ENCODE assay signal across 29 mouse cellular contexts in the genomic region with DNA sequence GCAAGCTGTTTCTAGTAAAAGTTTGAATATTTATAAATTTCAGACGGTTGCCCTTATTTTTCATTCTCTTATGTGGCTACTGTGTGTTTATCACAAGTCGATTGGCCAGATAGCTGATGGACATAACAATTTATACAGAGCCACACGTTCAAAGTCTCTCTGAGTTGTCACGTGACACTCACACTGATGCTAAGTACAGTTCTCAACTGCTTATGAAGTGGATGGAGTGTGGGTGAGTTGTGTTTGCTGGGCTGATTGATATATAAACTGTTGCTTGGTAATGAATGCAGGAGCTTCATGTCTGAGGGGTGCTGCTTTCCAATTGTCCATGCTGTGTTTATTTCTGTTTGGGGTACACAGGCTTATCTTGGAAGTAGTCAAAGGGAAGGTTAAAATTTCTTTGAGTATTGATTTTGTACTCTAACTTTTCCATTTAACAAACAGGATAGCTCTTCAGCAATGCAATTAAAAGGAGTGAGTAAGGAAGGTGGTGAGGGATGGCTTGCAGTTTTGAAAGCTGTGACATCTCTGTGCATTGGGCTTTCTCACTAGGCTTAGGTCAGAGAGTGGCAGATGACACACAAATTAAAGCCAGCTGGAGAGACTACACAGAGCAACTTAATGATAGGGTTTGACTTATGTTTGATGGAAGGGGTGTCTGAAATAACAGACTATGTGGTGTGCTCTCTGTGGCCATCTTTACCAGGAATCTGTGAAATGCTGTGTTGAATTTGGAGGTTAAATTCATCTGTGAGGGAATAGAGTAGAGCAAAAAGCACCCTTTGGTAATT. TPM values are rescaled to one million over a fixed set of nuclear protein-coding genes. Genes with fewer than 3 reads are reported as not detected.
DNase-seq lines count a peak whose midpoint lies in the region; ATAC-seq and TF ChIP-seq lines count a peak whose summit lies in the region.
"Had no signal": no experiment of that assay in that cellular context is flagged by ENCODE, and none has a peak within 500 bp of the region (broad histone marks: within the 10 kb centered on the region; RNA-seq: fewer than 3 reads in every experiment).

No protein-coding gene starts in this region.

- H3K27ac ChIP-seq in forebrain, postnatal 0 days (ENCODE audit: low read depth, low read length): no peak overlapping the region
- H3K27ac ChIP-seq in forebrain, embryonic 14.5 days (ENCODE audit: low read depth, low read length): no peak overlapping the region
- no peak overlapping the region for H3K27ac ChIP-seq in lung, embryonic 15.5 days
- no peak overlapping the region for H3K27ac ChIP-seq in lung, postnatal 0 days (ENCODE audit: low read length)
- H3K27ac ChIP-seq: embryonic facial prominence, embryonic 12.5 days; embryonic facial prominence, embryonic 15.5 days; forebrain, embryonic 10.5 days; forebrain, embryonic 12.5 days; forebrain, embryonic 15.5 days had no signal

- ATAC-seq in forebrain, postnatal 0 days: peak; percentile 27
- ATAC-seq in forebrain, embryonic 14.5 days: no peak
- peak; percentile 88 for ATAC-seq in lung, embryonic 15.5 days (ENCODE audit: borderline replicate concordance, extremely low read depth, low FRiP score, low TSS enrichment)
- ATAC-seq in lung, postnatal 0 days: peak; percentile 37
- ATAC-seq: activated CD4-positive, CD25-positive, alpha-beta regulatory T cell, adult 4 months; CD4-positive, CD25-positive, alpha-beta regulatory T cell, adult 4 months; forebrain, embryonic 15.5 days; Patski had no signal

- no peak overlapping the region for H3K9ac ChIP-seq in forebrain, postnatal 0 days
- H3K9ac ChIP-seq in forebrain, embryonic 14.5 days (ENCODE audit: low read length): no peak overlapping the region
- H3K9ac ChIP-seq in lung, embryonic 15.5 days: no peak overlapping the region
- H3K9ac ChIP-seq in lung, postnatal 0 days (replicated peaks; ENCODE audit: low read depth): no peak overlapping the region
- H3K9ac ChIP-seq: embryonic facial prominence, embryonic 12.5 days; embryonic facial prominence, embryonic 15.5 days; forebrain, embryonic 12.5 days; forebrain, embryonic 15.5 days had no signal

- 63% methylated on average over 4 of the region's 4 CpGs for WGBS in forebrain, postnatal 0 days
- WGBS in forebrain, embryonic 14.5 days: 84% methylated on average over 4 of the region's 4 CpGs
- 24% methylated on average over 4 of the region's 4 CpGs for WGBS in lung, embryonic 15.5 days
- WGBS in lung, postnatal 0 days: 32% methylated on average over 4 of the region's 4 CpGs

- H3K79me3 ChIP-seq in C2C12 (ENCODE audit: low read depth): no peaks in the 10 kb centered on the region

- H3K4me2 ChIP-seq in forebrain, postnatal 0 days (ENCODE audit: low read depth): no peak overlapping the region
- no peak overlapping the region for H3K4me2 ChIP-seq in forebrain, embryonic 14.5 days (ENCODE audit: low read length)
- no peak overlapping the region for H3K4me2 ChIP-seq in lung, embryonic 15.5 days
- H3K4me2 ChIP-seq in lung, postnatal 0 days (replicated peaks; ENCODE audit: low read depth, low read length): no peak overlapping the region
- H3K4me2 ChIP-seq: embryonic facial prominence, embryonic 12.5 days; embryonic facial prominence, embryonic 15.5 days; forebrain, embryonic 12.5 days; forebrain, embryonic 15.5 days had no signal

- no peaks in the 10 kb centered on the region for H3K36me3 ChIP-seq in forebrain, postnatal 0 days (ENCODE audit: insufficient read depth)
- H3K36me3 ChIP-seq in forebrain, embryonic 14.5 days (ENCODE audit: control insufficient read depth, insufficient read depth, low read length): no peaks in the 10 kb centered on the region
- no peaks in the 10 kb centered on the region for H3K36me3 ChIP-seq in lung, embryonic 15.5 days
- H3K36me3 ChIP-seq in lung, postnatal 0 days (ENCODE audit: insufficient read depth, low read length): no peaks in the 10 kb centered on the region
- no peaks in the 10 kb centered on the region for H3K36me3 ChIP-seq in C2C12 (ENCODE audit: control insufficient read depth, insufficient read depth)
- H3K36me3 ChIP-seq: embryonic facial prominence, embryonic 12.5 days; embryonic facial prominence, embryonic 15.5 days; forebrain, embryonic 10.5 days; forebrain, embryonic 12.5 days; forebrain, embryonic 15.5 days; G1E had no signal

- no peak for DNase-seq in forebrain, postnatal 0 days
- DNase-seq in forebrain, embryonic 14.5 days (ENCODE audit: low spot score): no peak
- DNase-seq in lung, postnatal 14 days: no peak
- DNase-seq in lung, postnatal 0 days (ENCODE audit: low spot score): peak; percentile 12
- no peak for DNase-seq in lung, adult 18-20 months
- DNase-seq in cerebellum, adult 11-12 months: no peak
- DNase-seq: adrenal gland, adult 8-10 months; adrenal gland, postnatal 14 days; adrenal gland, postnatal 36 days; cerebellum, adult 18-20 months; cerebellum, adult 8-10 months; cerebellum, adult 9-11 months; cerebellum, postnatal 14 days; cerebellum, postnatal 36 days; embryo, embryonic 11 days had no signal

- no peaks in the 10 kb centered on the region for H3K9me3 ChIP-seq in forebrain, postnatal 0 days (ENCODE audit: low read length)
- no peaks in the 10 kb centered on the region for H3K9me3 ChIP-seq in forebrain, embryonic 14.5 days (replicated peaks; ENCODE audit: control insufficient read depth, low read length)
- H3K9me3 ChIP-seq in lung, embryonic 15.5 days: no peaks in the 10 kb centered on the region
- H3K9me3 ChIP-seq in lung, postnatal 0 days (ENCODE audit: low read length): no peaks in the 10 kb centered on the region
- H3K9me3 ChIP-seq: embryonic facial prominence, embryonic 12.5 days; embryonic facial prominence, embryonic 15.5 days; forebrain, embryonic 10.5 days; forebrain, embryonic 12.5 days; forebrain, embryonic 15.5 days; G1E had no signal

- no peaks in the 10 kb centered on the region for H3K4me1 ChIP-seq in forebrain, postnatal 0 days (ENCODE audit: insufficient read depth)
- no peaks in the 10 kb centered on the region for H3K4me1 ChIP-seq in forebrain, embryonic 14.5 days (ENCODE audit: control insufficient read depth, insufficient read depth, low read length)
- no peaks in the 10 kb centered on the region for H3K4me1 ChIP-seq in lung, embryonic 15.5 days
- no peaks in the 10 kb centered on the region for H3K4me1 ChIP-seq in lung, postnatal 0 days (ENCODE audit: insufficient read depth, low read depth, low read length)
- H3K4me1 ChIP-seq: embryonic facial prominence, embryonic 12.5 days; embryonic facial prominence, embryonic 15.5 days; forebrain, embryonic 10.5 days; forebrain, embryonic 12.5 days; forebrain, embryonic 15.5 days had no signal

- H3K79me2 ChIP-seq in C2C12 (ENCODE audit: control insufficient read depth, insufficient read depth): no peaks in the 10 kb centered on the region

- no peak for TF ChIP-seq EP300 in lung, postnatal 0 days (IDR thresholded peaks at IDR 0.05)

- no peaks in the 10 kb centered on the region for H3K27me3 ChIP-seq in forebrain, postnatal 0 days (ENCODE audit: insufficient read depth, low read length)
- H3K27me3 ChIP-seq in forebrain, embryonic 14.5 days (replicated peaks; ENCODE audit: control insufficient read depth, insufficient read depth, low read length): no peaks in the 10 kb centered on the region
- H3K27me3 ChIP-seq in lung, embryonic 15.5 days: no peaks in the 10 kb centered on the region; the same call in 1 of the 2 replicates
- no peaks in the 10 kb centered on the region for H3K27me3 ChIP-seq in lung, postnatal 0 days (replicated peaks; ENCODE audit: insufficient read depth, low read length)
- H3K27me3 ChIP-seq in C2C12 (ENCODE audit: control insufficient read depth, insufficient read depth, insufficient read length): no peaks in the 10 kb centered on the region
- H3K27me3 ChIP-seq: CH12.LX; embryonic facial prominence, embryonic 12.5 days; embryonic facial prominence, embryonic 15.5 days; forebrain, embryonic 12.5 days; forebrain, embryonic 15.5 days had no signal

- no peak for TF ChIP-seq CTCF in forebrain, postnatal 0 days (IDR thresholded peaks at IDR 0.05; ENCODE audit: low read depth)
- TF ChIP-seq CTCF in lung, postnatal 0 days (IDR thresholded peaks at IDR 0.05): no peak
- no peak for TF ChIP-seq CTCF in C2C12 (IDR thresholded peaks at IDR 0.05; ENCODE audit: control insufficient read depth, insufficient read depth, insufficient read length)

- no peak overlapping the region for H3K4me3 ChIP-seq in forebrain, postnatal 0 days (ENCODE audit: low read depth, low read length)
- no peak overlapping the region for H3K4me3 ChIP-seq in forebrain, embryonic 14.5 days (ENCODE audit: low read depth, low read length)
- H3K4me3 ChIP-seq in lung, embryonic 15.5 days: no peak overlapping the region
- no peak overlapping the region for H3K4me3 ChIP-seq in lung, postnatal 0 days (ENCODE audit: low read depth, low read length)
- H3K4me3 ChIP-seq in C2C12 (ENCODE audit: insufficient read depth, poor library complexity, severe bottlenecking): no peak overlapping the region
- H3K4me3 ChIP-seq: embryonic facial prominence, embryonic 12.5 days; embryonic facial prominence, embryonic 15.5 days; erythroblast, embryonic 14.5 days; forebrain, embryonic 10.5 days; forebrain, embryonic 12.5 days; forebrain, embryonic 15.5 days had no signal

- H3ac ChIP-seq in C2C12 (ENCODE audit: control insufficient read depth, insufficient read length, low read depth): no peak overlapping the region

TF ChIP-seq in C2C12, 6 proteins besides CTCF, POLR2A, EP300 and RAD21:
- no peak for TF ChIP-seq USF1 (IDR thresholded peaks at IDR 0.05; ENCODE audit: low read depth)
- TF ChIP-seq MYOG (IDR thresholded peaks at IDR 0.05; ENCODE audit: control insufficient read depth, extremely low read depth, insufficient read length): no peak
- no peak for TF ChIP-seq FOSL1 (IDR thresholded peaks at IDR 0.05; ENCODE audit: insufficient read depth, low read length, poor library complexity, severe bottlenecking)
- peak; percentile 46 for TF ChIP-seq MYOD1 (IDR thresholded peaks at IDR 0.05; ENCODE audit: control insufficient read depth, insufficient read length, low read depth)
- TF ChIP-seq MAX (IDR thresholded peaks at IDR 0.05): no peak
- no peak for TF ChIP-seq CEBPB (IDR thresholded peaks at IDR 0.05; ENCODE audit: low read depth)

RNA-seq across cellular contexts. Expression of a gene that starts 51.6 kb away (rescaled TPM):
- total RNA-seq in forebrain, postnatal 0 days (2014; rRNA removed): 0.08 and 0.24 TPM in 2 replicates
- polyA plus RNA-seq in forebrain, postnatal 0 days (2015; fragmentation: Nextera tagmentation; extraction: Ambion mirVana): 0.13 and 0.27 TPM in 2 replicates
- not detected in 2 replicates for polyA plus RNA-seq in forebrain, embryonic 14.5 days (2014; fragmentation: Nextera tagmentation; extraction: Ambion mirVana)
- polyA plus RNA-seq in lung, embryonic 15.5 days (2015; fragmentation: Nextera tagmentation; extraction: Ambion mirVana): 0.82 and 1.5 TPM in 2 replicates
- 0.57 and 1.1 TPM in 2 replicates for polyA plus RNA-seq in lung, postnatal 0 days (2015; fragmentation: Nextera tagmentation; extraction: Ambion mirVana)
- 0.35 TPM for polyA plus RNA-seq in C2C12 (2012; fragmentation: generic; extraction: Trizol)
- total RNA-seq: CH12.LX; common myeloid progenitor, adult 5-6 weeks had no signal
- polyA plus RNA-seq: activated CD4-positive, CD25-positive, alpha-beta regulatory T cell, adult 4 months; CD4-positive, CD25-positive, alpha-beta regulatory T cell, adult 4 months; erythroblast, embryonic 14.5 days; forebrain, embryonic 10.5 days; G1E; Patski had no signal
